Mouse (Mus musculus) brain, embryonic 14.5 days (tissue): ENCODE measurements at regions not wholly inside any gene's neighbourhood (a gene's known extent, or its start where the extent isn't known, plus 50 kb on each side); places are given as distances from the start of the nearest gene placed in this dataset.

Experiments used
- CTCF ChIP-seq: fragments of 200-500 bp; IDR thresholded peaks from 2 replicates; pipeline ENCODE4 v1.5.1; 2012; ENCODE audit warnings: inconsistent platforms, mild to moderate bottlenecking, moderate library complexity, borderline replicate concordance; ENCODE audit not compliant: insufficient read depth, insufficient read length; ENCODE audit errors: extremely low read depth
- POLR2A ChIP-seq: fragments of 200-500 bp; IDR thresholded peaks from 2 replicates; pipeline ENCODE4 v1.6.1; 2012; ENCODE audit warnings: mild to moderate bottlenecking, inconsistent platforms, borderline replicate concordance; ENCODE audit not compliant: poor library complexity, insufficient read depth, insufficient read length, severe bottlenecking; ENCODE audit errors: extremely low read depth

DNA sequence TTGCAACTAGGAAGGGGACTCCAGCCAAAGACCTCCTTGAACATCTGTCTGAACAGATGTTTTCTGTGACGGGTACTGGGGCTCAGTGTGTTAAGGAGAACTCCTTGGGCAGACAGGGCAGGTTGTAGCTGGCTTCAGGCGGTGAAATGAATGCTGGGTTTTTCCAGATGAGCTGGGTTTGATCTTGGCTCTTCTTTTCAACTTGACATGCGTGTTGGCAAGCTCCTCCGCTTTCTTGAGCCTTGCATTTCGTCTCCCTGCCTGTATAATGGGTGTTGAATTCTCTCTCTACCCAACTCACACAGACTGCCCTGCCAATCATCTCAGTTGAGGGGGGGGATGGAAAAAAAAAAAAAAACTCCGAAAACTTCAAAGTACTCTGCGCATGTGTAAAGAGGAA lies 171.8 kb upstream of the Tshz3 start:
- TF ChIP-seq CTCF (no peak), POLR2A (no peak)
